Mouse (Mus musculus) lung, embryonic 15.5 days (tissue): Measurements from ENCODE around the gene Wdr63. TPM values are rescaled to one million over a fixed set of nuclear protein-coding genes. Genes with fewer than 3 reads are reported as not detected.

Experiments
- ATAC-seq: fragments of 200-750 bp; cut with Nextera tagmentation; 2 replicates; pipeline ENCODE4 v1.8.0; 2017; ENCODE audit warnings: moderate number of reproducible peaks, borderline replicate concordance; ENCODE audit not compliant: low FRiP score, low TSS enrichment; ENCODE audit errors: extremely low read depth
- H3K27ac ChIP-seq: fragments of 300-500 bp; sonication (generic); 2 replicates; pipeline ENCODE4 v1.5.1; 2015; ENCODE audit warnings: moderate library complexity, mild to moderate bottlenecking, inconsistent platforms
- H3K27me3 ChIP-seq: fragments of 300-500 bp; sonication (generic); 2 replicates; pipeline ENCODE4 v1.6.1; 2015; ENCODE audit warnings: inconsistent platforms
- H3K36me3 ChIP-seq: fragments of 300-500 bp; sonication (generic); 2 replicates; pipeline ENCODE4 v1.6.1; 2015; ENCODE audit warnings: inconsistent platforms
- H3K4me1 ChIP-seq: fragments of 300-500 bp; sonication (generic); 2 replicates; pipeline ENCODE4 v1.6.1; 2015; ENCODE audit warnings: inconsistent platforms
- H3K4me2 ChIP-seq: fragments of 300-500 bp; sonication (generic); 2 replicates; pipeline ENCODE4 v1.6.1; 2015; ENCODE audit warnings: inconsistent platforms, mild to moderate bottlenecking, moderate library complexity
- H3K4me3 ChIP-seq: fragments of 300-500 bp; sonication (generic); 2 replicates; pipeline ENCODE4 v1.5.1; 2015; ENCODE audit warnings: mild to moderate bottlenecking, inconsistent platforms
- H3K9ac ChIP-seq: fragments of 300-500 bp; sonication (generic); 2 replicates; pipeline ENCODE4 v1.6.1; 2015; ENCODE audit warnings: inconsistent platforms
- H3K9me3 ChIP-seq: fragments of 300-500 bp; sonication (generic); 2 replicates; pipeline ENCODE4 v1.6.1; 2016; ENCODE audit warnings: inconsistent platforms
- WGBS: fragments of 180-500 bp; shearing (Covaris S2); methylation state at CpG from one replicate; pipeline ENCODE4 v1.1.7; 2015; 5-methylcytosine and 5-hydroxymethylcytosine counted together
- polyA plus RNA-seq: library from polyadenylated mRNA; unstranded; fragments of >200 nt; fragmentation: Nextera tagmentation; extraction: Ambion mirVana; gene quantifications from 2 replicates; pipeline ENCODE4 v1.2.1, GENCODE M21; 2015

Wdr63 gene
- polyA plus RNA-seq, 1 experiment from 2014 or later = 1.8 TPM

GRCm38 (mm10) chr3:146149156-146150057, 41.5 kb upstream of the Wdr63 start, which contains the start of gene Mcoln2:
Gene Mcoln2 (plus strand): TSS chr3:146149833.
- H3K9ac ChIP-seq = peak within 1 kb of the TSS; percentile 35
- peaks cover 7% of the 10 kb centered on the region; the same call in 1 of the 2 replicates for H3K27me3 ChIP-seq
- H3K4me3 ChIP-seq = peak within 1 kb of the TSS; percentile 44
- ATAC-seq = peak; percentile 56
- H3K27ac ChIP-seq = no peak within 1 kb of the TSS
- H3K9me3 ChIP-seq = no peaks in the 10 kb centered on the region
- WGBS = 12% methylated on average over 34 of the region's 34 CpGs
- H3K36me3 ChIP-seq = no peaks in the 10 kb centered on the region
- H3K4me2 ChIP-seq = peak within 1 kb of the TSS; percentile 94
- peaks cover 7% of the 10 kb centered on the region; the same call in 1 of the 2 replicates for H3K4me1 ChIP-seq

DNA sequence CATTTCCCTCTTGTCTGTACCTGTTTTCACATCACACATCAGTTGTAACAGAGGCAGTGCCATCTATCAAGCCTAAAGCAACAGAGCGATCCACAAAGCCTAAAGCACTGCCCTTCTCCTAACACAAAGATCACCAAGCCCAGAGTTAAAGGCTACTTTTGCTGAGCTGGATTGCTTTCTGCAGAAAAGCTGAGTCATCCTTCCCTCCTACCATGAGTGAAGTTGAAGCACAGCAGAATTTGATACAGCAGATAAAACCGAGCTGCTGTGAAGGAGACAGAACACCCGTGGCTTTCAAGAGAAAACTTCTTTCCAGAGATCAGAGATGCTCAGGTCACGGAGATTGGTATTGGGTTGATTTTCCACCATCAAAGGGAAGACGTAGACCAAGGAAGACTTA, 38.2 kb upstream of the Wdr63 start:
- no peaks in the 10 kb centered on the region for H3K36me3 ChIP-seq
- 44% methylated on average over 5 of the region's 5 CpGs for WGBS
- H3K9me3 ChIP-seq = no peaks in the 10 kb centered on the region
- no peak overlapping the region for H3K9ac ChIP-seq
- no peak overlapping the region for H3K4me2 ChIP-seq
- no peak overlapping the region for H3K27ac ChIP-seq
- no peak for ATAC-seq
- no peaks in the 10 kb centered on the region; the same call in 1 of the 2 replicates for H3K27me3 ChIP-seq
- peaks cover 7% of the 10 kb centered on the region; the same call in 1 of the 2 replicates for H3K4me1 ChIP-seq
- no peak overlapping the region for H3K4me3 ChIP-seq

DNA sequence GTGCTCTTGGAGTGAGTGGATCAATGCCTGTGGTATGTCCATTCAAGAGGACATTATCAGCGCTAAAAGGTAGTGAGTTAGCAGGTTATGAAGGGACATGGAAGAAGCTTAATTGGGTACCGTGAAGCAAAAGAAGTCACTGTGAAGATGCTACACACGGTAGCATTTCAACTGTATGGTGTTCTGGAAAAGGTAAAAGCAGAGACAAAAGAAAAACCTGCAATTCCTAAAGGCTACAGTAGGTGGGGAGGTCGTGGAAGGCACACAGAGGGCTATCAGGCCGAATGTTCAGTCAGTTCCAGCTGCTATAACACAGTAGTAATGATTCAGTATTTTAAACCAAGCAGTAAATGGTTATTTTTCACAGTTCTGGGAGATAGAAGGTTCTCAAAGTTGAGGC, 37.6 kb upstream of the Wdr63 start:
- no peak overlapping the region for H3K27ac ChIP-seq
- ATAC-seq = no peak
- WGBS = 54% methylated on average over 5 of the region's 5 CpGs
- no peaks in the 10 kb centered on the region for H3K9me3 ChIP-seq
- H3K4me3 ChIP-seq = no peak overlapping the region
- H3K9ac ChIP-seq = no peak overlapping the region
- H3K27me3 ChIP-seq = no peaks in the 10 kb centered on the region; the same call in 1 of the 2 replicates
- no peaks in the 10 kb centered on the region for H3K36me3 ChIP-seq
- peaks cover 7% of the 10 kb centered on the region; the same call in 1 of the 2 replicates for H3K4me1 ChIP-seq
- no peak overlapping the region for H3K4me2 ChIP-seq

- no peaks in the 10 kb centered on the region for H3K36me3 ChIP-seq
- no peaks in the 10 kb centered on the region for H3K27me3 ChIP-seq
- ATAC-seq = no peak
- H3K4me2 ChIP-seq = no peak overlapping the region
- H3K9ac ChIP-seq = no peak overlapping the region
- no peaks in the 10 kb centered on the region for H3K4me1 ChIP-seq
- no peak overlapping the region for H3K27ac ChIP-seq
- no peak overlapping the region for H3K4me3 ChIP-seq
- no peaks in the 10 kb centered on the region for H3K9me3 ChIP-seq
- 87% methylated on average over 7 of the region's 7 CpGs for WGBS
Observed at GRCm38 (mm10) chr3:146142523-146142922, 34.6 kb upstream of the Wdr63 start.

- H3K4me1 ChIP-seq = no peaks in the 10 kb centered on the region
- H3K27ac ChIP-seq = no peak overlapping the region
- no peaks in the 10 kb centered on the region for H3K36me3 ChIP-seq
- no peak overlapping the region for H3K9ac ChIP-seq
- no peak overlapping the region for H3K4me3 ChIP-seq
- no peaks in the 10 kb centered on the region for H3K9me3 ChIP-seq
- ATAC-seq = no peak
- no peak overlapping the region for H3K4me2 ChIP-seq
- WGBS = 91% methylated on average over 7 of the region's 7 CpGs
- H3K27me3 ChIP-seq = no peaks in the 10 kb centered on the region
Observed at GRCm38 (mm10) chr3:146140276-146140675, 32.3 kb upstream of the Wdr63 start.

DNA sequence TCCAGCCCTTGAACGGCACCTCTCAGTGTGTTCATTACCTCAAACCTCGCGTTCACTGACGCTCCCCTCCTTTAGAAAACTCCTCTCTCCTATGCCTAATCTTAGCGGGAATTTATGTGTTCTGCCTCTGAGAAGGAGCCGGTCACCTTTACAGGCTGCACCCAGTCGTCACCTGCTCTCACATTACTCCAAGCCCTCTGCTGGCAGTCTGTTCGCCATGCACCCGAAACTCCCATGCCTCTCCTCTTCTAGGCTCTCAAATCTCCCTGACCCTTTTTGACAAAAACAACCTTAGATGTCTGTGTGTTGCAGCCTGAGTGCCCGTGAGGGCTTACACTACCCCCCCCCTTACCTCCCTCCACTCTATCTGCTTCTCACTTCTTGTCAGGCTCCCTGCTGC, 28.5 kb upstream of the Wdr63 start:
- H3K36me3 ChIP-seq = no peaks in the 10 kb centered on the region
- 28% methylated on average over 10 of the region's 10 CpGs for WGBS
- no peak overlapping the region for H3K4me3 ChIP-seq
- H3K9ac ChIP-seq = no peak overlapping the region
- H3K9me3 ChIP-seq = no peaks in the 10 kb centered on the region
- H3K27me3 ChIP-seq = no peaks in the 10 kb centered on the region
- H3K4me2 ChIP-seq = no peak overlapping the region
- no peaks in the 10 kb centered on the region for H3K4me1 ChIP-seq
- ATAC-seq = no peak
- H3K27ac ChIP-seq = no peak overlapping the region

GRCm38 (mm10) chr3:146135417-146135816, 27.5 kb upstream of the Wdr63 start:
- Histone ChIP-seq H3K4me1 (no peaks in the 10 kb centered on the region), H3K36me3 (no peaks in the 10 kb centered on the region), H3K27ac (no peak overlapping the region), H3K9ac (no peak overlapping the region), H3K4me2 (no peak overlapping the region), H3K27me3 (no peaks in the 10 kb centered on the region), H3K9me3 (no peaks in the 10 kb centered on the region), H3K4me3 (no peak overlapping the region)
- no peak for ATAC-seq
- 76% methylated on average over 2 of the region's 2 CpGs for WGBS

DNA sequence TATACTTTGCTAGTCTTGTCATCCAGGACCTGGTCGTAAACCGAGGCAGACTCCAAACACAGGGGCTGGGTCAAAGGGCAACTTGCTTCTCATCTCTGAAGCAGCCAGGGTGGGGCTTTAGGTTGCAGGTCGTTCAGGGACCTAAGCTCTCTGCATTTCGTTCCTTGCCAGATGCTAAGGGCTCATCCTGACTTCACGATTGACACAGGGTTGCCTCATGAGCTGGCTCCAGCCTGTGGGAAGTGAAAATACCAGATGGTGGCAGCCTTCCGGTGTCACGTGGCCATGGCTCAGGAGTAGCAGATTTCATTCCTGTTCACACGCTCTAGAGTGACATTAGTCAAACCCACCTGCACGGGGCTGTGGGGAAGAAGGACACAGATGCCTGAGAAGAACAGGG, 26.9 kb upstream of the Wdr63 start:
- Histone ChIP-seq H3K9me3 (no peaks in the 10 kb centered on the region), H3K27me3 (no peaks in the 10 kb centered on the region), H3K27ac (no peak overlapping the region), H3K36me3 (no peaks in the 10 kb centered on the region), H3K4me2 (no peak overlapping the region), H3K4me3 (no peak overlapping the region), H3K9ac (no peak overlapping the region), H3K4me1 (no peaks in the 10 kb centered on the region)
- 69% methylated on average over 9 of the region's 9 CpGs for WGBS
- ATAC-seq = no peak

DNA sequence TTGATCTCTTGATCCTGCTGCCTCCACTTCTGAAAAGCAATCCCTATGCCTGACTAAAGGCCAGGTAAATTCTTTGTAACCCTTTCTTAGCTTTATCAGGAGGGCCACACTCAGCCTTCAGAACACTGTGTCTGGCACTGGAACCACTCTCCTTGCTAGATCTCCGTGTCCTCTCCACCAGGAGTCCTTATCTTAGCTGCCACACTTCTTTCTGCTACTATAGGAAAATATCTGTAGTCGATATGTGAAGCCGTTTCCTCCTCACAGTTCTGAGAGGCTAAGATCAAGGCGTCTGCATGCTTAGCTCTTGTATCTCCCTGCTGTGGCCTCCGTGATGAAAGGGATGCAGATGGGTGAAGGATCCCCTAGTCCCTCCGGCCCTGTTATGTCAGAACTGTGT, 19.3 kb upstream of the Wdr63 start:
- no peaks in the 10 kb centered on the region for H3K36me3 ChIP-seq
- ATAC-seq = no peak
- H3K4me2 ChIP-seq = no peak overlapping the region
- H3K9ac ChIP-seq = no peak overlapping the region
- no peaks in the 10 kb centered on the region for H3K9me3 ChIP-seq
- 42% methylated on average over 6 of the region's 6 CpGs for WGBS
- no peaks in the 10 kb centered on the region for H3K27me3 ChIP-seq
- no peak overlapping the region for H3K4me3 ChIP-seq
- H3K4me1 ChIP-seq = no peaks in the 10 kb centered on the region
- no peak overlapping the region for H3K27ac ChIP-seq

GRCm38 (mm10) chr3:146123464-146123825, 15.5 kb upstream of the Wdr63 start:
- WGBS = 53% methylated on average over 9 of the region's 9 CpGs
- ATAC-seq = peak; percentile 52; the same call in 1 of the 2 replicates
- no peaks in the 10 kb centered on the region for H3K36me3 ChIP-seq
- no peaks in the 10 kb centered on the region for H3K9me3 ChIP-seq
- no peak overlapping the region for H3K27ac ChIP-seq
- peaks cover 1% of the 10 kb centered on the region; the same call in 1 of the 2 replicates for H3K27me3 ChIP-seq
- no peak overlapping the region for H3K9ac ChIP-seq
- H3K4me1 ChIP-seq = peaks cover 7% of the 10 kb centered on the region; the same call in 1 of the 2 replicates
- no peak overlapping the region for H3K4me2 ChIP-seq
- no peak overlapping the region for H3K4me3 ChIP-seq

GRCm38 (mm10) chr3:146122807-146123463, 15.0 kb upstream of the Wdr63 start:
- Histone ChIP-seq H3K4me3 (no peak overlapping the region), H3K27ac (no peak overlapping the region), H3K36me3 (no peaks in the 10 kb centered on the region), H3K4me2 (no peak overlapping the region), H3K9ac (no peak overlapping the region), H3K4me1 (peaks cover 7% of the 10 kb centered on the region; the same call in 1 of the 2 replicates), H3K27me3 (peaks cover 6% of the 10 kb centered on the region), H3K9me3 (no peaks in the 10 kb centered on the region)
- WGBS = 68% methylated on average over 8 of the region's 8 CpGs
- no peak for ATAC-seq

DNA sequence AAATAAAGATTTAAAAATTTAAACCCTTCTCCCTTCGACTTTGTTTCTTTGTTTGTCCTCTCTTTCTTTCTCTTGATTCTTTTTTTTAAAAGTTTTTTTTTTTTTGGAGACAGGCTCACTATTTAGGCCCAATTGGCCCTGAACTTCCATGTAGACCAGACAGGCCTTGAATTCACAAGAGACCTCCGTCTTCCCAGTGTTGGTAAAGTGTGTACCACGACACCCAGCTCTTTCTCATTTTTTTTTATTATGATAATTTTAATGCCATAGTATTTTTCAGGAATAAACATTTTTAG, 14.1 kb upstream of the Wdr63 start:
- H3K4me1 ChIP-seq = peaks cover 12% of the 10 kb centered on the region; the same call in 1 of the 2 replicates
- no peak for ATAC-seq
- H3K4me3 ChIP-seq = no peak overlapping the region
- peaks cover 15% of the 10 kb centered on the region for H3K27me3 ChIP-seq
- H3K27ac ChIP-seq = no peak overlapping the region
- H3K9me3 ChIP-seq = no peaks in the 10 kb centered on the region
- WGBS = 56% methylated on average over 3 of the region's 3 CpGs
- H3K4me2 ChIP-seq = no peak overlapping the region
- H3K36me3 ChIP-seq = no peaks in the 10 kb centered on the region
- H3K9ac ChIP-seq = no peak overlapping the region
